Mouse (Mus musculus) heart, postnatal 0 days (tissue): Measurements from ENCODE around the gene Cdkl2.

Experiments
- CTCF ChIP-seq: IDR thresholded peaks from 2 replicates; pipeline ENCODE4 v1.5.1; 2016; ENCODE audit warnings: antibody characterized with exemption, control low read depth, low read depth
- EP300 ChIP-seq: IDR thresholded peaks from 2 replicates; pipeline ENCODE4 v1.6.1; 2016; ENCODE audit warnings: antibody characterized with exemption, low read depth

GRCm38 (mm10) chr5:91987236-91987635, 56.4 kb downstream of the Cdkl2 start, which contains the start of gene Odaph:
- TF ChIP-seq CTCF, result no peak
- no peak for TF ChIP-seq EP300
